Mouse (Mus musculus) gastrocnemius, postnatal 14 days (tissue): Measurements from ENCODE around the gene Mcm2. TPM values are rescaled to one million over a fixed set of nuclear protein-coding genes. Genes with fewer than 3 reads are reported as not detected.
A peak's percentile ranks its signal among the peaks of the same experiment; 100 is the strongest.

ENCODE experiments used
- DNase-seq: peaks from one replicate; pipeline ENCODE4 v3.0.0; 2021; ENCODE audit warnings: mixed read lengths
- intact Hi-C: fragments of 180-260 bp; cut with DNase I; formaldehyde crosslinking; loops from one replicate; pipeline ENCODE4 v1.15.1; 2025; ENCODE audit warnings: low total_unique reads
- total RNA-seq, 2 experiments: library from RNA; stranded (reverse); gene quantifications; 2 replicates each; pipeline ENCODE4 v1.2.3; 2021

Gene Mcm2
- total RNA-seq, 2 experiments from 2014 or later, result 5.5 to 9.4 TPM

- intact Hi-C loops, result no loop called here
- no peak for DNase-seq
These were observed 32.9 kb downstream of the Mcm2 start for GRCm38 (mm10) chr6:88865704-88866103.

DNA sequence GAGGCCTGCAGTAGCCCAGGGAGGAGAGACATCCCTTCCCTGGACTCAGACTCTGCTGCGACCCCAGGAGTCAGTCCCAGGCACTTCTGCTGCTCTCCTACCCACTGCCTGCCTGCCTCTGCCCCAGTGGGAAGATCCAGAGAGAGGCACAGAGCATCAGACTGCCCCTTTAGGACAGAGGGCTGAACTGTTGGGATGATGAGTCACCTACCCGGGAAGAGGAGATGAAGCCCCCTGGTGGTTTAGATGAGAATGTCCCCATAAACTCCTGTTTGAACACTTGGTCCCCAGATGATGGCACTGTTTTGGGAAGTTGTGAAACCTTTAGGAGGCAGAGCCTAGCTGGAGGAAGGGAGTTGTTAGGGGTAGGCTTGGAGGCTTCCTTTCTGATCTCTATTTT lies 37.7 kb downstream of the Mcm2 start:
- no peak for DNase-seq

DNA sequence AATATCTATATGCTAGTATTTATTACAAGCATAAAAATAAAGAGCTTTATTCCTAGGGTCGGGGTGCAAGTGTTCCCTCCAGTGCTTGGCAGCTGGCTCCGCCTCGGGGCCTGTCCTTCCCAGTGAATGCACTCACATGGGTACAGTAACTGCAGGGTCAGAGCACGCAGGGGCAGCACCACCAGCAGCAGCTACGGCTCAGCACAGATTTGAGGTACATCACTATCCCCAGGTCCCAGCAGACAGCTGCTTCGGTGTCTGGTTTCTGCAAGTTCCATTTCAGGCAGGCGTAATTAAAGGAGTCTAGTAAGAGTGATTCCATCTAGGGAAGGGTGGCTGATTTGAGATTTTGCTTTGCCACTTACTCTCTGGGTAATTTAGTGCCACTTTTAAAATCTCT lies 40.2 kb downstream of the Mcm2 start:
- intact Hi-C loops, result no loop called here
- DNase-seq, result no peak

More for the DNA sequence above, 37.7 kb downstream of the Mcm2 start:
- intact Hi-C loops, result no loop called here

DNA sequence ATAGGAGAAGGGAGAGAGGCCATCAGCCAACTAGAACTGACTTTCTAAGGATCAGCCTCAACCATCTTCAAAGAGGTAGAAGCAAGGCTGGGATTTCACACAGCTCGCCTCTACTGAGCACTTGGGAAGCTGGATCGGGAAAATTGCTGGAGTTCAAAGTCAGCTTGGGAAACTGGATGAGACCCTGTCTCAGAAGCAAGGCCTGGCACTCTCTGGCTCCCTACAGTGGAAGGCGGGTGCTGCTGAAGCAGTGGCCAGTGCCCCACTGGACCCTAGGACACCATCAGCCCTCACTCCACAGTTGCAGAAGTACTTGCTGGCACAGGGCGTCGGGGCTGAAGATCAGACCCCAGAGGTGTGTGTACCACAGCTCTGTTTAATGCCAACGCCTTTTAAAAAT lies 40.8 kb downstream of the Mcm2 start:
- DNase-seq, result no peak
- intact Hi-C loops, result no loop called here

GRCm38 (mm10) chr6:88857249-88857648 lies 41.3 kb downstream of the Mcm2 start:
- intact Hi-C loops, result no loop called here
- peak; percentile 61 for DNase-seq

GRCm38 (mm10) chr6:88855636-88856035 lies 42.9 kb downstream of the Mcm2 start:
- intact Hi-C loops, result no loop called here
- no peak for DNase-seq

- no peak for DNase-seq
- intact Hi-C loops, result loop anchor here (5.0 kb wide), 1 partner anchor 302 kb away; no protein-coding TSS in a partner anchor
These were observed 44.1 kb downstream of the Mcm2 start for GRCm38 (mm10) chr6:88854509-88854908.

DNA sequence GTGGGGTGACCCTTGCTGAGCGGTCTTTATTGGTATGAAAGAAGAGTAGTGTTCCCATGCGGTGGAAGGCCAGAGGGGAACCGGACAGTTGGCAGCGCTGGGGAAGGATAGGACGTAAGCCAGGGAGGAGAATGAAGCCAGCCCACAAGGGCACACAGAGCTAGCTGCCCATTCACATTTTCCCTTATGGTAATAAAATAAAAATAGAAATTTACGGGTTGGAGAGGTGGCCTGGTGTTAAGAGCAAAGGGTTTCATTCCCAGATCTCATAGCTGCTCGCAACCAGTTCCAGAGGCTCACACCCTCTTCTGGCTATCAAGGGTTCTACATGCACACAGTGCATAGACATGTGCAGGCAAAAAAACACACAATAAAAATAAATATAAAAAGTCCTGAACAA lies 48.5 kb downstream of the Mcm2 start:
- intact Hi-C loops, result loop anchor here (5.0 kb wide), 1 partner anchor 298 kb away; no protein-coding TSS in a partner anchor
- DNase-seq, result no peak

GRCm38 (mm10) chr6:88849270-88849669 lies 49.3 kb downstream of the Mcm2 start:
- no peak for DNase-seq
- intact Hi-C loops, result no loop called here

GRCm38 (mm10) chr6:88847571-88847970 lies 51.0 kb downstream of the Mcm2 start:
- DNase-seq, result no peak
- intact Hi-C loops, result no loop called here

DNA sequence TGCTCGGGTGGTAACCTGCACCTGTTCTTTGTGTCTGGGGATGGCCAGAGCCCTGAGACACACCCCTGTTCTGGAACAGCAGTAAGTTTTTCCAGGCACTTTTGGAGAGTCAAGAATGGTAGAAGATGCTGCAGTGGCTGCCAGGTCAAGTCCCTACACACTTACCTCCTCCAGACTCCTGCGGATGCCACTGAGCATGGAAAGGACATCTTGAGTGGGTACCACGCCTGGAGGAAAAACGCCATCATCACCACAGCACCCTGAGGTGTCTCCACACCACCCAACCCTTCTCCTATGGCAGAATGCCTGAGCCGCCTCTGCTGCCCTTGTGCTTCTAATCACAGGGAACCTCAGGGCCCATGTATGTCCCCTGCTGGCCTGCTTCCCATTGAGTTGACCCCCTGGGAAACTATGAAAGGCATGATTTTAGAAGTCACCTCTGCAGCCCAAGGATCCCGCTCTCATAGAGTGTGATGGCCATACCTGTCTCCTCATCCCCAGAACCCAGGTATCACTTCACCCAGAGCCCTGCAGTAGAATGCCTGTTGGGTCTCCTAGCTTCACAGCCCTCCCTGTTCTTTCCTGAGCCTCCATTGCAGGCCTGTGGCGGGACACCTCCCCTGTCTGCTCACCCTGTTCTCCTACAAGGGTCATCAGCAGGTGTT lies 53.5 kb downstream of the Mcm2 start:
- intact Hi-C loops, result no loop called here
- no peak for DNase-seq

GRCm38 (mm10) chr6:88843781-88844725 lies 54.5 kb downstream of the Mcm2 start:
- intact Hi-C loops, result no loop called here
- DNase-seq, result no peak

DNA sequence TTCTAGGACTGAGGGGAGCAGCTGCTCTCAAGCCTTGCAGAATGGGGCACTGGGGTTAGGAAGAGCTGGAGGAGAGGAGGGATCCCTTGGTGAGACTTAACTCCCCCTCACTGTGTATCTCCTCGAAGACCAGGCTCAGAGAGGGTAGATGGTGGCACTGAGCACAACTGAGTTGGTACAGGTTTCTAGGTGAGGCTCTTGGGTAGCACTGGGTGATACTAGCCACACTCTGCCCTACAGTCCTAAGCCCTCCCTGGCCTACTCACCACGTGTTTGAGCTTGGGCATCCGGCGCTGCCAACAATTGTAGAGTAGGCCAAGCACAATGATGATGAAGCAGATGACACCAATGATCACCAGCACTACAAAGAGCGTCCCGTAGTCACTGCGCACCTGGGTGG lies 55.3 kb downstream of the Mcm2 start:
- no peak for DNase-seq
- intact Hi-C loops, result no loop called here

- peak; percentile 45 for DNase-seq
- intact Hi-C loops, result no loop called here
These were observed 55.8 kb downstream of the Mcm2 start for GRCm38 (mm10) chr6:88842731-88843151.

GRCm38 (mm10) chr6:88841781-88842689 lies 56.5 kb downstream of the Mcm2 start, which contains the start of gene Abtb1:
Abtb1 (minus strand) TSS chr6:88841984.
- peak; percentile 99 for DNase-seq
- intact Hi-C loops, result no loop called here

DNA sequence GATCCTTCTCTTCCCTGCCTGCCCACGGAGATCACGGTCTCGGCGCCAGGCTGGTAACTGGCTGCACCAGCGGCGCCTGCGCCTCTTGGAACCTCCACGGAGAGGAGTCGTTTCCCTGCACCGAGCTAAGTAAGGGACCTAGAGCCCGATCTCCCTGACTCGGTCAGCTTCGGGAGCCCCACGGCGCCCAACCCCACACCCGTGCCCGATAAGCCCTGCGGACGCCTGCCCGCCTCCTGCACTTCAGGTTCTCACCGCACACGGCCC lies 57.1 kb downstream of the Mcm2 start:
- DNase-seq, result no peak
- intact Hi-C loops, result no loop called here

DNA sequence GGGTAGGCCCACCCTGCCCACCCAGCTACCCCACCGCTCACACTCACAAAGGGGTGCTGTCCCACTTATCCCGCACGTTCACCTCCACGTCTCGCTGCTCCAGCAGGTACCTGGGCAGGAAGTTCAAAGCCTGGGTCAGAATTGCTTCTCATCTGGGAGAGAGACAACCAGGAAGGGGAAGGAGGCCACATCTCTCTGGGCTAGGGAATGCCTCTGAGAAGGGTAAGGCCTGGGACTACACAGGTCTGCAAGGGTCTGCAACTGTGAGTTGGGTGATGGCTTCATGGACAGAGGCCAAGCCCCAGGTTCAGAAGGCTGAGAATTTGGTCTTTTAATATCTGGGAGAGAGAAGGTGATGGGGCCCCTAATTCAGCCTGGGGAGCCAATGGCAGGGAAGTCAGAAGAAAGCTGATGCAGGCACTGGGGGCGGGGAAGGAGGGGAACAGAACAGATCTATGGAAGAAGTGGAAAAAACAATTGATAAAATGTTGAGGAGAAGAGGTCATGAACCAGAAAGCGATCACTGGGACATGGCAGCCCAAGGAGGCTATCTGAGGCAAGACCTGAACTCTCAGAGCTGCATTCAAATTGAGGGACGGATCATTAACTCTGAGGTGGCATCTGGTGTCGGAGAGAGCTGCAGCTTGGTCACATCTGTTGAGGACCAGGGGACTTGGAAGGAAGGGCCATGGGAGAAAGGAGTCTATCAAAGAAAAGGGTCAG lies 57.6 kb downstream of the Mcm2 start:
- intact Hi-C loops, result no loop called here
- no peak for DNase-seq

DNA sequence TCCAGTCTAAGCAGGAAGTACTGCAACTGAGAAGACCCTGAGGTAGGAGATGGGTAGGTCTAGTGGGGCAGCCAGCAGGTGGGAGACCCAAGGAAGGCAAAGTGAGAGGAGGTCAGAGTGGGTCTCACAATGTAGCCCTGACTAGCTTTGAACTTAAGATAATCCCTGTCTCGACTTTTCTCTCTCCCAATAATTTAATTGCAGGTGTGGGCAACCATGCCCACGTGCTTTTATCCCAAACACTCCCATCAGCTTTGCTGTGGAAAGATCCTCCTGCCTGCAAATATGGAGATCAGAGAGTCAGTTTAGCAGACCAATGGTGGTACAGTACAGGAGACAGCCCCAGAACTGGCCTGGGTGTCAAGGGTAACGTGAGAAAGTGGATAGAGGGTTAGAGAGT lies 58.4 kb downstream of the Mcm2 start:
- DNase-seq, result no peak
- intact Hi-C loops, result no loop called here
